Mouse (Mus musculus): ENCODE measurements around the gene Rgl1.
A peak's percentile ranks its signal among the peaks of the same experiment; 100 is the strongest.

GRCm38 (mm10) chr1:152678451-152678850 is 87.7 kb downstream of the Rgl1 start:
- TF ChIP-seq CTCF (IDR thresholded peaks at IDR 0.05; ENCODE audit: low read depth) (peak; percentile 61), EP300 (optimal IDR thresholded peaks at IDR 0.05) (no peak)

All from stomach, postnatal 0 days (tissue).